Mouse (Mus musculus) E14TG2a.4 (cell line): ENCODE data around the gene Nle1.

Experiments used
- CTCF ChIP-seq: conservative IDR thresholded peaks from 2 replicates; pipeline ENCODE4 v1.5.1; 2014; ENCODE audit warnings: low read length
- NANOG ChIP-seq: IDR thresholded peaks from 2 replicates; pipeline ENCODE4 v1.6.1; 2014; ENCODE audit warnings: borderline replicate concordance, low read length, mixed read lengths

GRCm38 (mm10) chr11:82852540-82852939, 55.7 kb downstream of the Nle1 start:
- TF ChIP-seq CTCF = no peak
- TF ChIP-seq NANOG = no peak
